Mouse (Mus musculus) cerebellum, adult 2 months (tissue): ENCODE measurements around the gene Socs4. TPM values are rescaled to one million over a fixed set of nuclear protein-coding genes. Genes with fewer than 3 reads are reported as not detected.

Experiments
- DNase-seq, 2 experiments: peaks; one replicate each; pipeline ENCODE4 v3.0.0; 2021
- H3K27ac ChIP-seq: fragments of 200-500 bp; 2 replicates; pipeline ENCODE4 v1.5.1; 2012; ENCODE audit warnings: low read length, control low read depth, inconsistent platforms; ENCODE audit not compliant: insufficient read depth
- H3K27me3 ChIP-seq: fragments of 200-500 bp; 2 replicates; pipeline ENCODE4 v1.6.1; 2012; ENCODE audit warnings: inconsistent platforms, mild to moderate bottlenecking, low read length, moderate library complexity; ENCODE audit not compliant: control insufficient read depth, insufficient read depth
- H3K4me1 ChIP-seq: fragments of 200-500 bp; 2 replicates; pipeline ENCODE4 v1.6.1; 2011; ENCODE audit warnings: low read length; ENCODE audit not compliant: control insufficient read depth, insufficient read depth
- H3K4me3 ChIP-seq: fragments of 200-500 bp; replicated peaks from 2 replicates; pipeline ENCODE3; 2011; ENCODE audit warnings: mild to moderate bottlenecking, low read depth, low read length, control low read depth; ENCODE audit not compliant: insufficient read depth
- CTCF ChIP-seq: fragments of 200-500 bp; IDR thresholded peaks from 2 replicates; pipeline ENCODE4 v1.5.1; 2011; ENCODE audit warnings: low read depth, mild to moderate bottlenecking, control low read depth, low read length, moderate library complexity, borderline replicate concordance; ENCODE audit not compliant: insufficient read depth
- POLR2A ChIP-seq: fragments of 200-500 bp; IDR thresholded peaks from 2 replicates; pipeline ENCODE4 v1.6.1; 2011; ENCODE audit warnings: low read length, control low read depth, borderline replicate concordance; ENCODE audit not compliant: insufficient read depth
- WGBS: fragments of 180-500 bp; shearing (Covaris S2); methylation state at CpG from one replicate; pipeline ENCODE4 v1.1.7; 2018; 5-methylcytosine and 5-hydroxymethylcytosine counted together
- polyA plus RNA-seq: library from polyadenylated mRNA; depleted of rRNA; stranded (reverse); fragments of >200 nt; gene quantifications from 2 replicates; pipeline ENCODE4 v1.2.3, GENCODE M21; 2012

Gene Socs4
- polyA plus RNA-seq, 1 experiment: 5.9 TPM

GRCm38 (mm10) chr14:47240600-47240999 lies 36.1 kb upstream of the Socs4 start:
- Histone ChIP-seq H3K4me3 (no peak overlapping the region), H3K27me3 (no peaks in the 10 kb centered on the region), H3K27ac (no peak overlapping the region), H3K4me1 (no peaks in the 10 kb centered on the region)
- TF ChIP-seq POLR2A (no peak), CTCF (no peak)
- DNase-seq: no peak
- 86% methylated on average over 1 of the region's 1 CpGs for WGBS

DNA sequence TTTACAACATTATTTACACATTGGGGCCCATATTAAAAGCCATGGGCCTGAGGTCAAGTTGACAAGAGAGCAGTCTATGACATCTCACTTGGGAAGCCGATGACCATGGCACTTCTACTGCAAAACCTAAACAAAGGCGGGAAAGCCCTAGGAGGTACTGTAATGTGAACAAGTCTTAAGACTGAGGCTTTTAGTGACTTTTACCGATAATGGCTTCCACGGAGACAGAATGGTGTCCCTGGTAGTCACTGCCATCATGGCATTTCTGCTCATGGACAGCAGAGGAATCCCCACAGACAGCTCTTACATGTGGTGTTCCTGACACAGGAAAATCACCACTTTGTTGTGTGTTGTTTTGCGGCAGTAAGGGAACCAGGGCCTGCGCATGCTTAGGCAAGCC lies 35.7 kb upstream of the Socs4 start:
- no peaks in the 10 kb centered on the region for H3K4me1 ChIP-seq
- TF ChIP-seq CTCF: no peak
- TF ChIP-seq POLR2A: no peak
- no peak for DNase-seq
- 95% methylated on average over 6 of the region's 6 CpGs for WGBS
- no peaks in the 10 kb centered on the region for H3K27me3 ChIP-seq
- H3K27ac ChIP-seq: no peak overlapping the region
- H3K4me3 ChIP-seq: no peak overlapping the region

- H3K27ac ChIP-seq: no peak overlapping the region
- DNase-seq: no peak
- H3K27me3 ChIP-seq: no peaks in the 10 kb centered on the region
- H3K4me3 ChIP-seq: no peak overlapping the region
- 63% methylated on average over 4 of the region's 4 CpGs for WGBS
- H3K4me1 ChIP-seq: no peaks in the 10 kb centered on the region
- TF ChIP-seq POLR2A: no peak
- TF ChIP-seq CTCF: no peak
Observed at GRCm38 (mm10) chr14:47242753-47243152, 34.0 kb upstream of the Socs4 start.

DNA sequence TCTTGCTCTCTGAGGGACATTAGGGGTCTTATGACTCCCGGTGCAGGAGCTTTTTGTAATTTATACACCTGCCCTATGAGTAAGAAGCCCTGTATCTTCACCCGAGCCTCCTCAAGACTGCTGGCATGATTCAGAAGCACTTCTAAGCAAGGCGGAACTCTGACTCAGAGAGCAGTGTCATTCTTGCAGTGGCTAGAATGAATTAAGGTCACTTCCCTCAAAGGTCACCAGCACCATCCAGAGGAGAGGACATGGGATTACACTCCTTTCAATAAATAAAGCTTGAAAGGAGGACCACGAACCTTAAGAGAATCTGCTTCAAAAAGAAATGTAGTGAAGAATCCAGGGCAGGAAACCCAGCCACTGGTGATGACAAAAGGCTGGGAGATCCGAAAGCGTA lies 26.9 kb upstream of the Socs4 start:
- Histone ChIP-seq H3K4me3 (no peak overlapping the region), H3K27ac (no peak overlapping the region), H3K27me3 (no peaks in the 10 kb centered on the region), H3K4me1 (no peaks in the 10 kb centered on the region)
- no peak for DNase-seq
- TF ChIP-seq POLR2A: no peak
- TF ChIP-seq CTCF: no peak
- 82% methylated on average over 6 of the region's 6 CpGs for WGBS

DNA sequence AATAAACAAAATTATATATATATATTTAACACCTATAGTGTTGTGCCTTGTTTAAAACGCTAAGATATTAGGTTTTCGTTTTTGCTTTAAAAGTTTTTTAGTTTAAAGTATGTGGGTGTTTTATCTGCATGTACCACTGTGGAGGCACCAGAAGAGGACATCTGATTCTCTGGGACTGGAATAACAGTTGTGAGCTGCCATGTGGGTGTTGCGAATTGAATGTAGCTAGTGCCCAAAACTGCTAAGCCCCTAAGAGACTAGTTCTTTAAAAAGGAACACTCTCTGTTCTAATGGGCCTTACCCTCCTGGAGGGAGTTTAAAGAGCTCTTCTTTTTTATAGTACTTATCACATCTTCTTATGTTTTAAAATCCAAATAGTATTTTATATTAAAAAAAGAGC lies 11.9 kb upstream of the Socs4 start:
- Histone ChIP-seq H3K27ac (no peak overlapping the region), H3K4me1 (no peaks in the 10 kb centered on the region), H3K4me3 (no peak overlapping the region), H3K27me3 (no peaks in the 10 kb centered on the region)
- no peak for DNase-seq
- 95% methylated on average over 3 of the region's 3 CpGs for WGBS
- TF ChIP-seq POLR2A (no peak), CTCF (no peak)

- WGBS: 54% methylated on average over 8 of the region's 8 CpGs
- Histone ChIP-seq H3K4me1 (no peaks in the 10 kb centered on the region), H3K27me3 (no peaks in the 10 kb centered on the region), H3K27ac (no peak overlapping the region), H3K4me3 (no peak overlapping the region)
- no peak for TF ChIP-seq CTCF
- TF ChIP-seq POLR2A: no peak
- no peak for DNase-seq
Observed at GRCm38 (mm10) chr14:47265829-47266228, 10.9 kb upstream of the Socs4 start.

DNA sequence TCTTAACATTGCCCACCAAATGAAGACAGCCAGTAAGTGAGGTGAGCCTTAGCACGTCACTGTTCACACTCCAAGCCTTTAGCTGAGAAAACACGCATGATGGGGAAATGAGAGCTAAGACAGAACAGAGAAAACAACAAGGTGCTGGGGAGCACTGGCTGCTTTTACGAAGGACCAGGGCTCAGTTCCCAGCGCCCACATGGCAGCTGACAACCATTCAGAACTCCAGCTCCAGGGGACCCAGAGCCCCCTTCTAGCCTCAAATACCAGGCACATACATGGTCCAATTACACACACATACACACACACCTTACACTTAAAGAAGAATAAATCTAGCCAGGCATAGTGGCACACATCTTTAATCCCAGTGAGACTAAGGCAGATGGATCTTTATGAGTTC lies 7.7 kb upstream of the Socs4 start:
- Histone ChIP-seq H3K4me3 (no peak overlapping the region), H3K4me1 (no peaks in the 10 kb centered on the region; the same call in 1 of the 2 replicates), H3K27ac (no peak overlapping the region), H3K27me3 (no peaks in the 10 kb centered on the region)
- DNase-seq: no peak
- WGBS: 98% methylated on average over 4 of the region's 4 CpGs
- TF ChIP-seq CTCF (no peak), POLR2A (no peak)

DNA sequence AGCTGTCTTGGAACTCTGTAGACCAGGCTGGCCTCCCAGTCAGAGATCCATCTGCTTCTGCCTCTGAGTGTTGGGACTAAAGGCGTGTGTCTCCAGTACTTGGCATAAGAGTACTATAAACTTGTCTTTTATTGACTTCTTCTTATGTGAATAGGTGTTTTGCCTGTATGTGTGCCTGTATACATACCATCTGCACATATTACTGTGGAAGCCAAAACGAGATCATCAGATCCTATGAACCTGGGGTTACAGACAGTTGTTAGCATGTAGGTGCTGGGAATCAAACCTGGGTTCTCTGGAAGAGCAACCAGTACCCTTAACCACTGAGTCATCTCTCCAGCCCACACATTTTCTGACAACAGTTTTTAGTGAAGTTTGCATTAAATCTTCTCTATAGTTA lies 7.0 kb upstream of the Socs4 start:
- no peak for TF ChIP-seq CTCF
- TF ChIP-seq POLR2A: no peak
- no peaks in the 10 kb centered on the region for H3K27me3 ChIP-seq
- H3K4me1 ChIP-seq: no peaks in the 10 kb centered on the region; the same call in 1 of the 2 replicates
- H3K4me3 ChIP-seq: no peak overlapping the region
- 98% methylated on average over 2 of the region's 2 CpGs for WGBS
- DNase-seq: no peak
- H3K27ac ChIP-seq: no peak overlapping the region

GRCm38 (mm10) chr14:47273751-47274150 lies 3.0 kb upstream of the Socs4 start:
- Histone ChIP-seq H3K27me3 (no peaks in the 10 kb centered on the region), H3K4me1 (no peaks in the 10 kb centered on the region; the same call in none of the 2 replicates), H3K4me3 (no peak overlapping the region), H3K27ac (no peak overlapping the region)
- TF ChIP-seq CTCF: no peak
- DNase-seq: no peak
- 70% methylated on average over 3 of the region's 3 CpGs for WGBS
